Mouse (Mus musculus) ES-E14 (cell line): ENCODE measurements at regions not wholly inside any gene's neighbourhood (a gene's known extent, or its start where the extent isn't known, plus 50 kb on each side); places are given as distances from the start of the nearest gene placed in this dataset.

Experiments used
- DNase-seq: peaks from one replicate; pipeline ENCODE4 v3.0.0-alpha.2; 2013; ENCODE audit warnings: low read depth, low spot score
- H3K27ac ChIP-seq: 2 replicates; pipeline ENCODE4 v1.5.1; 2012; ENCODE audit warnings: low read depth, mild to moderate bottlenecking, low read length, moderate library complexity, mixed read lengths; ENCODE audit not compliant: poor library complexity, insufficient read depth, severe bottlenecking
- H3K36me3 ChIP-seq: 2 replicates; pipeline ENCODE4 v1.6.1; 2012; ENCODE audit warnings: mild to moderate bottlenecking, low read length, moderate library complexity, mixed read lengths; ENCODE audit not compliant: control insufficient read depth, poor library complexity, insufficient read depth, severe bottlenecking
- H3K4me1 ChIP-seq, 2 experiments: fragments of 150-350 bp in 1 of 2; sonication (generic) in 1 of 2; 2 replicates each; pipeline ENCODE4 v1.6.1; 2012; ENCODE audit warnings: low read length in 2 of 2, mild to moderate bottlenecking in 1 of 2, mixed read lengths in 1 of 2; ENCODE audit not compliant: control insufficient read depth in 2 of 2, insufficient read depth in 2 of 2, poor library complexity in 1 of 2
- H3K4me3 ChIP-seq, 2 experiments: fragments of 150-350 bp in 1 of 2; sonication (generic) in 1 of 2; 2 replicates each; pipeline ENCODE4 v1.5.1; 2012; ENCODE audit warnings: low read length in 2 of 2, low read depth in 1 of 2, mild to moderate bottlenecking in 1 of 2, mixed read lengths in 1 of 2; ENCODE audit not compliant: insufficient read depth in 1 of 2, poor library complexity in 1 of 2, severe bottlenecking in 1 of 2
- H3K9ac ChIP-seq: 2 replicates; pipeline ENCODE4 v1.6.1; 2012; ENCODE audit warnings: low read depth, mild to moderate bottlenecking, low read length, mixed read lengths; ENCODE audit not compliant: poor library complexity, insufficient read depth, severe bottlenecking
- H3K9me3 ChIP-seq: fragments of 150-350 bp; sonication (generic); 2 replicates; pipeline ENCODE4 v1.6.1; 2012; ENCODE audit warnings: low read depth, mild to moderate bottlenecking, low read length; ENCODE audit not compliant: control insufficient read depth, insufficient read depth
- CHD2 ChIP-seq: IDR thresholded peaks from 2 replicates; pipeline ENCODE4 v1.6.1; 2014; ENCODE audit warnings: mild to moderate bottlenecking, low read depth, low read length, inconsistent platforms
- HCFC1 ChIP-seq: IDR thresholded peaks from 2 replicates; pipeline ENCODE4 v1.6.1; 2012; ENCODE audit warnings: low read length, inconsistent platforms, borderline replicate concordance; ENCODE audit not compliant: insufficient read depth
- MAFK ChIP-seq: IDR thresholded peaks from 2 replicates; pipeline ENCODE4 v1.6.1; 2014; ENCODE audit warnings: mild to moderate bottlenecking, low read depth, low read length, inconsistent platforms; ENCODE audit not compliant: insufficient read depth
- ZC3H11A ChIP-seq: IDR thresholded peaks from 2 replicates; pipeline ENCODE4 v1.6.1; 2012; ENCODE audit warnings: low read depth, mild to moderate bottlenecking, inconsistent platforms, low read length, borderline replicate concordance
- ZNF384 ChIP-seq: IDR thresholded peaks from 2 replicates; pipeline ENCODE4 v1.6.1; 2012; ENCODE audit warnings: low read depth, low read length, inconsistent platforms
- in situ Hi-C, 2 experiments: fragments of 600-800 bp; cut with MboI; formaldehyde crosslinking; loops; one replicate each; pipeline ENCODE4 v1.15.1; 2025; ENCODE audit warnings: low sequenced_read_pairs in 2 of 2, inconsistent platforms in 1 of 2; ENCODE audit not compliant: unreplicated experiment in 2 of 2

DNA sequence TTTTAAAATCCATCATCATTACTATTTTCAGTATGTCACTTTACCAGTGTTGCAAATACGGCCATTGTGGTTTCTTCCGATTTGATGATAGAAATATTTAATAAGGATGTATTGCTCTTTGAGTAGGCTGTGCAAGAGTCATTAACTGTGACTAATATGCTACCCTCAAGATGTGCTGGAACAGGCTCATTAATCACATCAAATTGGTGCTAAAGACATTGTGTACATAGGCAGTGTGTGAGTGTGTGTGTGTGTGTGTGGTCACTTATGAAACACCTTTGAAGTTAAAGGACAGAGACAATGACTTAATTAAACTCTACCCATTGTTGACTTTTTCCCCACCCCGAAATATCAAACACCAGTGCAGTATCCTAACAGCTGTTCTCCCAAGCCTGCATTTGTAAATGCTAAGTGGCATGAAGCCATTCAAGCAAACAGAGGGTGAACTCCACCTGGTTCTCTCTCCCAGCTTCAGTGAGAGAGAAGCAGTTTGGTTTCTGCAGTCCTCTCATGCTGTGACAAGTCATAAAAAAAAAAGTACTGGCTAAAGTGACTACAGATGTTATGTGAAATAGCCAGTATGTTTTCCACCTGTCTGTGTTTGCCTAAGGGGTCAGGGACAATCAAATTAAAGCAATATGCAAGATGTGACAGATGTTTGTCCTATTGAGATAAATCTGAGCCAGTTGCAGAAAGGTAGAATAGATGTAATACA is 116.4 kb upstream of the Speer2 start:
- no peak for DNase-seq
- in situ Hi-C loops: no loop called here
- no peaks in the 10 kb centered on the region for H3K36me3 ChIP-seq
- H3K27ac ChIP-seq: no peak overlapping the region
- no peaks in the 10 kb centered on the region for H3K4me1 ChIP-seq
- no peak overlapping the region for H3K4me3 ChIP-seq
- TF ChIP-seq HCFC1 (no peak), CHD2 (no peak)
- no peaks in the 10 kb centered on the region for H3K9me3 ChIP-seq
- H3K9ac ChIP-seq: no peak overlapping the region

DNA sequence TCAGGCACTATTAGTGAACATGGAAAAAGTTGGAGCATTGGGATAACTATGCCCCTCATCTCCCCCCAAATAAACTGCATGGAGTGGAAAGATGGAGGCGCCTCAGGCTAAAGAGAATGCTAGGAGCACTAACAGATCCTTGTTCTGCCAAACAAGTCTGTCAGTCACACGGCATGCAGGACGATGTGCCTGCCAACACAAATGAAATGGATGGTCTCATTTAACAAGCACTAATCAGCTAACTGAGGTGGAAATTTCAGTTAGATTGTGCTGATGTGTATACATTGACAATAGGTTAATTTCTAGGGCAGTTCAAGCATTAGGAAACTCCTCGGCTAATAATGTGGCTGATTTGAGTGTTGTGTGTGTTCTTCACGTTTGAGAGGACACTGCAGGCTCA is 120.8 kb upstream of the Speer2 start:
- in situ Hi-C loops: no loop called here
- TF ChIP-seq ZC3H11A (no peak), ZNF384 (no peak), CHD2 (no peak), HCFC1 (no peak), MAFK (no peak)
- Histone ChIP-seq H3K9ac (no peak overlapping the region), H3K9me3 (no peaks in the 10 kb centered on the region), H3K4me3 (no peak overlapping the region), H3K27ac (no peak overlapping the region), H3K36me3 (no peaks in the 10 kb centered on the region), H3K4me1 (no peaks in the 10 kb centered on the region)
- no peak for DNase-seq

DNA sequence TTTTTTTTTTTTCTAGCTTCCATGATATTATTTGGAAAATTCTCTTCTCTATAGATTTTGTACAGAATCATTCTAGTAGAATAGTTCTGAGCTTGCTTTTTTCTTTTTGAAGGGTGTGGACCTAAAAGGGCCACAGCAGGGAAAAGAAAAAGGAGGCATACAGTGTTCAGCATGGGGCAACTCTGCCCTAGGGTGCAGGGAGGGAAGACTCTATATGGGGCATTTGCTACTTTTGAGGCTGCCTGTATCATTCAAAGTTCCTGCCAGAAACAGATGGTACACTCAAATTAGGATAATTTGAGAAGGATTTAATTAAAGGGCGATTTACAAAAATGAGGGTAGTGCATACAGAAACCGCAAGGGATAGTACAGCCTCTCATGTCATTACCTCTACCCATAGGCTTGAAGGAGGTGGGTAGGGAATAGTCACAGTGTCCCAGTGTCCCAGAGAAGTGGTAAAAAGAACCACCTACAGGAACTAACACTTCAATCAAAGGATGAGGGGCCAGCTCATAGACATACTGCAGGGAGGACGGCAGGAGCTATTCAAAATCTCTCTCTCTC is 128.4 kb upstream of the Speer2 start:
- Histone ChIP-seq H3K9me3 (no peaks in the 10 kb centered on the region), H3K36me3 (no peaks in the 10 kb centered on the region), H3K4me1 (no peaks in the 10 kb centered on the region), H3K27ac (no peak overlapping the region), H3K4me3 (no peak overlapping the region), H3K9ac (no peak overlapping the region)
- DNase-seq: no peak
- no peak for TF ChIP-seq CHD2
- TF ChIP-seq ZNF384: no peak
- TF ChIP-seq HCFC1: no peak
- TF ChIP-seq ZC3H11A: no peak
- TF ChIP-seq MAFK: no peak
- in situ Hi-C loops: no loop called here

DNA sequence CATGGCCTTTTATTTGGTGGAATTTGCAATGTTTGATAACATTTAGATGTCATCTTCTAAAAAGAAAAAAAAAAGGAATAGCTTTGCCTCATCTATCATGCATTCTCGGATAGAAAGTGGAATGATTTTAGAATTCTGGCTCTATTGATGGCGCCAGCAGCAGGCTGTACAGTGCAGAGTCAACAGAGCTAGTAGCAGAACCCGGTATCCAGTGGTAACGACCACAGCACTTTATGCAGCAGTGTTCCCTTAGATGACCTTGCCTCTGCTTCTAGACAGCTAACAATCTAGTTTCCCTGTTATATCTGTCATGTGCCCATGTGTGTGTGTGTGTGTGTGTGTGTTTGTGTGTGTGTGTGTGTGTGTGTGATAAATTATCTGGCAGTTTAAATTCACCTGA is 129.2 kb upstream of the Speer2 start:
- Histone ChIP-seq H3K9ac (no peak overlapping the region), H3K4me1 (no peaks in the 10 kb centered on the region), H3K9me3 (no peaks in the 10 kb centered on the region), H3K36me3 (no peaks in the 10 kb centered on the region), H3K27ac (no peak overlapping the region), H3K4me3 (no peak overlapping the region)
- DNase-seq: no peak
- in situ Hi-C loops: no loop called here
- TF ChIP-seq HCFC1 (no peak), CHD2 (no peak), ZC3H11A (no peak), ZNF384 (no peak), MAFK (no peak)

DNA sequence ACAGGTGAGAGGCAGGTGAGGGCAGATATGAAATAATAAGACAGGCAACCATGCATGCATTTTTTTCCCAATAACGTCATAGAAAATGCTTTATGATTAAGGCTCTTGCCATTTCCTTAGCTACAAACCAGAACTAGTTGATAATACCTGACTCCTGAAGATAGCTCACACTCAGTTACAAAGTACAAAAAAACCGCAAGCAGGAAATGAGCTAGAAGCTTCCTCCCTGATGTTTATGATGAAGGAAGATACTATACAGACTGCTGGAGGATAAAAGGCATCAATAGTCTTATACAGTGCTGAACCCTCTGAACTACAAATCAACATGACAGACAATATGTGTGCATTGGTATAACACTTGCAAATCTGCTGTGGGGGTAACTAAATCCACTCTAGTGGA is 143.3 kb upstream of the Speer2 start:
- H3K4me3 ChIP-seq: no peak overlapping the region
- H3K9me3 ChIP-seq: no peaks in the 10 kb centered on the region
- TF ChIP-seq MAFK: no peak
- no peak for TF ChIP-seq CHD2
- no peak for TF ChIP-seq HCFC1
- no peak for TF ChIP-seq ZC3H11A
- no peak for TF ChIP-seq ZNF384
- H3K36me3 ChIP-seq: no peaks in the 10 kb centered on the region
- no peak overlapping the region for H3K9ac ChIP-seq
- DNase-seq: no peak
- H3K27ac ChIP-seq: no peak overlapping the region
- in situ Hi-C loops: no loop called here
- H3K4me1 ChIP-seq: no peaks in the 10 kb centered on the region
